Mouse (Mus musculus) liver, embryonic 12.5 days (tissue): Measurements from ENCODE around the gene Ugt1a2. TPM values are rescaled to one million over a fixed set of nuclear protein-coding genes. Genes with fewer than 3 reads are reported as not detected.

ENCODE experiments used
- ATAC-seq: fragments of 200-750 bp; cut with Nextera tagmentation; 2 replicates; pipeline ENCODE4 v1.8.0; 2017; ENCODE audit warnings: moderate number of reproducible peaks, mild to moderate bottlenecking, moderate library complexity
- H3K27ac ChIP-seq: fragments of 300-500 bp; sonication (generic); 2 replicates; pipeline ENCODE4 v1.5.1; 2016; ENCODE audit warnings: mild to moderate bottlenecking
- H3K27me3 ChIP-seq: fragments of 300-500 bp; sonication (generic); replicated peaks from 2 replicates; pipeline ENCODE4 v1.6.1; 2016; ENCODE audit warnings: mild to moderate bottlenecking, moderate library complexity
- H3K36me3 ChIP-seq: fragments of 300-500 bp; sonication (generic); 2 replicates; pipeline ENCODE4 v1.6.1; 2016; ENCODE audit warnings: mild to moderate bottlenecking, moderate library complexity
- H3K4me1 ChIP-seq: fragments of 300-500 bp; sonication (generic); 2 replicates; pipeline ENCODE4 v1.6.1; 2016
- H3K4me2 ChIP-seq: fragments of 300-500 bp; sonication (generic); 2 replicates; pipeline ENCODE4 v1.6.1; 2016; ENCODE audit warnings: mild to moderate bottlenecking, moderate library complexity
- H3K4me3 ChIP-seq: fragments of 300-500 bp; sonication (generic); 2 replicates; pipeline ENCODE4 v1.5.1; 2016; ENCODE audit warnings: mild to moderate bottlenecking, moderate library complexity
- H3K9ac ChIP-seq: fragments of 300-500 bp; sonication (generic); 2 replicates; pipeline ENCODE4 v1.6.1; 2016; ENCODE audit warnings: mild to moderate bottlenecking, moderate library complexity
- H3K9me3 ChIP-seq: fragments of 300-500 bp; sonication (generic); replicated peaks from 2 replicates; pipeline ENCODE4 v1.6.1; 2016; ENCODE audit warnings: mild to moderate bottlenecking, moderate library complexity
- WGBS: fragments of 180-500 bp; shearing (Covaris S2); methylation state at CpG from one replicate; pipeline ENCODE4 v1.1.7; 2016; ENCODE audit not compliant: insufficient replicate concordance; 5-methylcytosine and 5-hydroxymethylcytosine counted together
- polyA plus RNA-seq: library from polyadenylated mRNA; unstranded; fragments of >200 nt; fragmentation: Nextera tagmentation; extraction: Ambion mirVana; gene quantifications from 2 replicates; pipeline ENCODE4 v1.2.1, GENCODE M21; 2016

The Ugt1a2 gene
- polyA plus RNA-seq, 1 experiment from 2014 or later = not detected

- Histone ChIP-seq H3K4me2 (no peak overlapping the region), H3K9me3 (peaks cover 38% of the 10 kb centered on the region)
- ATAC-seq = no peak
Observed at GRCm38 (mm10) chr1:88255989-88256754, 55.8 kb downstream of the Ugt1a2 start.

GRCm38 (mm10) chr1:88256886-88257663, 56.7 kb downstream of the Ugt1a2 start:
- Histone ChIP-seq H3K4me3 (no peak overlapping the region), H3K9ac (no peak overlapping the region), H3K27ac (no peak overlapping the region), H3K4me2 (no peak overlapping the region), H3K36me3 (peaks cover 24% of the 10 kb centered on the region), H3K4me1 (peaks cover 30% of the 10 kb centered on the region), H3K9me3 (peaks cover 36% of the 10 kb centered on the region), H3K27me3 (no peaks in the 10 kb centered on the region)
- WGBS = 63% methylated on average over 10 of the region's 10 CpGs
- ATAC-seq = no peak

More at GRCm38 (mm10) chr1:88255989-88256754, 55.8 kb downstream of the Ugt1a2 start:
- 66% methylated on average over 13 of the region's 13 CpGs for WGBS
- Histone ChIP-seq H3K4me3 (no peak overlapping the region), H3K4me1 (peaks cover 22% of the 10 kb centered on the region), H3K27me3 (no peaks in the 10 kb centered on the region), H3K36me3 (peaks cover 15% of the 10 kb centered on the region), H3K27ac (no peak overlapping the region), H3K9ac (no peak overlapping the region)

- Histone ChIP-seq H3K9me3 (peaks cover 30% of the 10 kb centered on the region), H3K27me3 (no peaks in the 10 kb centered on the region), H3K36me3 (peaks cover 30% of the 10 kb centered on the region), H3K4me2 (no peak overlapping the region), H3K27ac (no peak overlapping the region), H3K4me3 (no peak overlapping the region), H3K9ac (no peak overlapping the region), H3K4me1 (peaks cover 36% of the 10 kb centered on the region)
- 68% methylated on average over 6 of the region's 6 CpGs for WGBS
- no peak for ATAC-seq
Observed at GRCm38 (mm10) chr1:88257681-88258080, 57.3 kb downstream of the Ugt1a2 start.

GRCm38 (mm10) chr1:88258361-88258760, 58.0 kb downstream of the Ugt1a2 start:
- Histone ChIP-seq H3K4me3 (no peak overlapping the region), H3K4me2 (no peak overlapping the region), H3K27ac (no peak overlapping the region), H3K27me3 (no peaks in the 10 kb centered on the region), H3K9ac (no peak overlapping the region), H3K9me3 (peaks cover 25% of the 10 kb centered on the region), H3K4me1 (peaks cover 39% of the 10 kb centered on the region), H3K36me3 (peaks cover 37% of the 10 kb centered on the region)
- ATAC-seq = no peak
- 60% methylated on average over 6 of the region's 6 CpGs for WGBS

DNA sequence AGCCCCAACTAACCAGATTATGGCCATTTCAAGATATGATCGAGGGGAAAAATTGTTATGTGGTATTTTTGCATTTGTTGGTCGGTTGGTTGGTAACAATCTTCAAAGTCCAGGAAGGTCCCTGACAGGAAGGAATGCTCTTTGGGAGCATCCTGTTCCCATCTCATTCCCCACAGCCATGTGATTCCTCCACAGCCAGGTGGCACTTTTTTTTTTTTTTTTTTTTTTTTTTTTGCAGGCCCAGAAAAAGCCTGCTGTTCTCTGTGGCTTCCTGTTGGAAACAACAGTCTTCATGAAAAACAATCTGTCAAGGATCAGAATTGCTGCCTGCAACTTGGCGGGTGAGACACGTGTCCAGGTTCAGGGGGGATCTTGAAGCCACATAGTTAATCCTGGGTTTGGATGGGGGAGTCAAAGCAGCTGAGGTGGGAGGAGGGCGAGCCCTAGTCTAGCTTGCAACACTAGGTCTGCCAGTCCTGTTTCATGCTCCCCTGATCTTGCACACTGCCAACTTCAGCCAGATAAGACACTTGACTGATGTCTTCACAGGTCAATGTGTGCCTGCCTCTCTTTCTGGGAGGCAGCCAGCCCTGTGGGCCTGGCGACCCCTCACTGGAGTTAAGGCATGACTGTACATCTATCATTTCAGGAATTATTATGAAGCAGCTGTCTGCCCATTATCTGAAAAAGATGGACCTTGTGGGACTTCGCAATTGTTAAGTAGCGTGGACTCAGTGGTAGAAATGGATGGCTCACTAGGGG, 58.7 kb downstream of the Ugt1a2 start:
- Histone ChIP-seq H3K9me3 (peaks cover 25% of the 10 kb centered on the region), H3K27me3 (no peaks in the 10 kb centered on the region), H3K36me3 (peaks cover 44% of the 10 kb centered on the region), H3K9ac (no peak overlapping the region), H3K27ac (no peak overlapping the region), H3K4me3 (no peak overlapping the region), H3K4me1 (peaks cover 39% of the 10 kb centered on the region), H3K4me2 (no peak overlapping the region)
- whole genome bisulfite sequencing = 56% methylated on average over 8 of the region's 8 CpGs
- peak; percentile 5; the same call in 1 of the 2 replicates for ATAC-seq

DNA sequence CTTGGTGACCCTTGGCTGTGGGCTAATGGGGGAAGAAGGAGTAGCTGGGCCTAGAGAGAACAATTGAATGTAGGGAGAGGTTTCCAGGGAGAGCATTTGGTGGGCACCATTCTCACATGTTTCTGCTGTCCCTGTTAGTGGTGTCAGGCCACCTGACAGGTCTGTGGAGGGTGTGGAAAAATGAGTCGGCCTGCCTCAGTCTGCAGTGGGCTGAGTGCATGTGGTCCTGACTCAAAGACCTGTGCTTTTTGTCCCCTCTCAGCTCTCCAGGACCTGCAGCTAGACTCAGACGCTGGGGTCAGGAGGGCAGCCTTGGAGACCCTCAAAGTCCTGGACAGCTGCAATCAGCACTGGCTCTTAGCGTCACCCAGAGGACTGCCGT, 59.2 kb downstream of the Ugt1a2 start:
- no peak overlapping the region for H3K4me2 ChIP-seq
- 69% methylated on average over 4 of the region's 4 CpGs for WGBS
- ATAC-seq = peak; percentile 5; the same call in 1 of the 2 replicates
- H3K9ac ChIP-seq = no peak overlapping the region
- H3K27ac ChIP-seq = 0 out of 2 replicates have a peak overlapping the region, but pooled peaks have one; percentile 0
- no peak overlapping the region for H3K4me3 ChIP-seq
- no peaks in the 10 kb centered on the region for H3K27me3 ChIP-seq
- H3K9me3 ChIP-seq = peaks cover 19% of the 10 kb centered on the region
- peaks cover 39% of the 10 kb centered on the region for H3K4me1 ChIP-seq
- peaks cover 50% of the 10 kb centered on the region for H3K36me3 ChIP-seq

DNA sequence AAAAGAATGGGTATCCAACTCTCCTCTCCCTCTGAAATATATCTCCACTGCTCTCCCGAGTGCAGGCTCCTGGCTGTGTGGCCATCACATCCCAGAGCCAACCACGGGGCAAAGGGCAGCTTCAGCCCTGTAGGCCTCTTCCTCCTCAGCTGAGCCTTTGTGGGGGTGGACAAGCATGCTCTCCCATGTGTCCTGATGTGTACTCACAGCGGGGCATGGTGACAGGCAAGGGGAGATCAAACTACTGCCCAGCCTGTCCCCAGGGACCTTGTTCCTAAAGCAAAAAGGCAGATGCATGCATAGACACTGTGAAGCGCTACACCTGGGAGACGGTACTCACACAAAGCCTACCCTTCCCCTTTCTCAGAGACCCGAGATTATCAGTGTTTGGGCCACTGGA, 59.7 kb downstream of the Ugt1a2 start:
- Histone ChIP-seq H3K9me3 (peaks cover 15% of the 10 kb centered on the region), H3K36me3 (peaks cover 55% of the 10 kb centered on the region), H3K27ac (no peak overlapping the region), H3K27me3 (no peaks in the 10 kb centered on the region), H3K4me1 (peaks cover 39% of the 10 kb centered on the region), H3K4me2 (no peak overlapping the region), H3K9ac (no peak overlapping the region), H3K4me3 (no peak overlapping the region)
- peak; percentile 46 for ATAC-seq
- WGBS = 65% methylated on average over 6 of the region's 6 CpGs

GRCm38 (mm10) chr1:88260604-88261377, 60.4 kb downstream of the Ugt1a2 start:
- no peak for ATAC-seq
- H3K9me3 ChIP-seq = peaks cover 8% of the 10 kb centered on the region; the same call in 1 of the 2 replicates
- H3K4me1 ChIP-seq = peaks cover 39% of the 10 kb centered on the region
- H3K4me2 ChIP-seq = no peak overlapping the region
- no peak overlapping the region for H3K4me3 ChIP-seq
- H3K9ac ChIP-seq = no peak overlapping the region
- H3K36me3 ChIP-seq = peaks cover 62% of the 10 kb centered on the region
- WGBS = 74% methylated on average over 10 of the region's 10 CpGs
- no peak overlapping the region for H3K27ac ChIP-seq
- H3K27me3 ChIP-seq = no peaks in the 10 kb centered on the region

DNA sequence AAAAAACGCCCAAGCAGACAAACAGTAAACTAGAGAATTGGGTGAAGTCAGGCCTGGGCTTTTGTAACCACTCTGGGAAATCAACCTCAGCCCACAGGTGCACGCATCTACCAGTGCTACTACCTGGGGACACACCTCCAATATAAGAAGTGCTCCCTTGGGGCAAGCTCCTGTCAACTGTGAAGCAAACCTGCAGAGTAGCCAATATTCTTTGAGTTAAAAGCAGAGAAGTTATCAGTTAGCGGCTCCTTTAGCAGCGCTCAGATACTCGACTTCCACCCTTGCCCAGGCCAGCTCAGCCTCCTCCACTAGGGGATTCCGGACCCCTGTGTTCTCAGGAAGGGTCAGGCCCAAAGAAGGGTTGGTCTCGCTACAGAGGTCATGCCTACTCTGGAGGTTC, 61.3 kb downstream of the Ugt1a2 start:
- 0 out of 2 replicates have a peak overlapping the region, but pooled peaks have one; percentile 0 for H3K27ac ChIP-seq
- peaks cover 71% of the 10 kb centered on the region for H3K36me3 ChIP-seq
- peaks cover 39% of the 10 kb centered on the region for H3K4me1 ChIP-seq
- no peak overlapping the region for H3K9ac ChIP-seq
- no peak overlapping the region for H3K4me3 ChIP-seq
- H3K4me2 ChIP-seq = no peak overlapping the region
- 72% methylated on average over 7 of the region's 7 CpGs for WGBS
- H3K27me3 ChIP-seq = no peaks in the 10 kb centered on the region
- peak; percentile 1 for ATAC-seq
- no peaks in the 10 kb centered on the region; the same call in 1 of the 2 replicates for H3K9me3 ChIP-seq

DNA sequence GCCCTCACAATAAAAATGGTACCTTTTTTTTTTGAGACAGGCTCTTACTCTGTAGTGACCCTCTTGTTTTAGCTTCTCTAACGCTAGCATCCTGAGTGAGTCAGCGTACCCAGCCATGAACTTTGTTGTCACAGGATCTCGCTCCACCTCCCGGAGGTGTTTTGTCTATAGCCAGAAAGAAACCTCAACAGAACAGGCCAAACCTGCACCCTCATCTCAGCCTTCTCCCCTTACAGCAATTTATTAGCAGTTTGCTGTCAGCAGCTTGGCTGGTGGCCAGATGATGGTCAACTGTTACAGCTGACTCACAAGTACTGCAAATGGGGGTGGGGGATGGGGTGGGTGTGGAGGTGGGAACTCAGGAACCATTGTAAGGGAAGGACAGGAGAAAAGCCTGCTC, 61.9 kb downstream of the Ugt1a2 start:
- no peak overlapping the region for H3K4me2 ChIP-seq
- 83% methylated on average over 4 of the region's 4 CpGs for WGBS
- no peak for ATAC-seq
- H3K36me3 ChIP-seq = peaks cover 76% of the 10 kb centered on the region
- no peaks in the 10 kb centered on the region for H3K9me3 ChIP-seq
- H3K27ac ChIP-seq = no peak overlapping the region
- H3K4me1 ChIP-seq = peaks cover 39% of the 10 kb centered on the region
- no peak overlapping the region for H3K4me3 ChIP-seq
- H3K27me3 ChIP-seq = no peaks in the 10 kb centered on the region
- H3K9ac ChIP-seq = no peak overlapping the region

DNA sequence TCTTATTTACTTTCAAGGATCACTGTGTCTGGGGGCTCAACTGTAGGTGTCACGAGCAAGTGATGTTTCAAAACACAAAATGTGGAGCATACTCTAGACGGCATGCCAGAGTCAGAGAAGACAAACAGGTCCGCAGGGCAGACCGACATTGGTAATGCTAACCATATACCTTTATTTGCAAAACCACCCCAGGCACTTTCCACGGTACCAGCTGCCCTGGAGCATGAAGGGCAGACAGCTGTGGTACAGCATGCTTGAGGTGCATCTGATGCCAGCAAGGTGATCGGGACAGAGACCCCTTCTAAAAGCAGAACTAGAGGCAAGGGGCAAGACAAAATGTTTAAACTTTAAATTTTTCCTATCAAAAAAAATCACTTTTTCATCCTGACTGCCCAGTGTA, 62.6 kb downstream of the Ugt1a2 start:
- no peak overlapping the region for H3K4me2 ChIP-seq
- ATAC-seq = no peak
- H3K4me1 ChIP-seq = peaks cover 39% of the 10 kb centered on the region
- H3K27me3 ChIP-seq = no peaks in the 10 kb centered on the region
- H3K27ac ChIP-seq = no peak overlapping the region
- no peaks in the 10 kb centered on the region for H3K9me3 ChIP-seq
- 67% methylated on average over 6 of the region's 6 CpGs for WGBS
- H3K4me3 ChIP-seq = no peak overlapping the region
- peaks cover 83% of the 10 kb centered on the region for H3K36me3 ChIP-seq
- no peak overlapping the region for H3K9ac ChIP-seq
